Mouse (Mus musculus) ES-Bruce4 (cell line): ENCODE results near the gene Lgals12. TPM values are rescaled to one million over a fixed set of nuclear protein-coding genes. Genes with fewer than 3 reads are reported as not detected.
A peak's percentile ranks its signal among the peaks of the same experiment; 100 is the strongest.

Experiments
- H3K27ac ChIP-seq: 2 replicates; pipeline ENCODE4 v1.5.1; 2012; ENCODE audit warnings: low read length, inconsistent platforms; ENCODE audit not compliant: insufficient read depth
- H3K27me3 ChIP-seq: 2 replicates; pipeline ENCODE4 v1.6.1; 2012; ENCODE audit warnings: mild to moderate bottlenecking, low read length, inconsistent platforms; ENCODE audit not compliant: control insufficient read depth, poor library complexity, insufficient read depth, severe bottlenecking
- H3K36me3 ChIP-seq: 2 replicates; pipeline ENCODE4 v1.6.1; 2012; ENCODE audit warnings: inconsistent platforms, mild to moderate bottlenecking, low read length, moderate library complexity; ENCODE audit not compliant: control insufficient read depth, poor library complexity, insufficient read depth, severe bottlenecking
- H3K4me1 ChIP-seq: one replicate; pipeline ENCODE4 v1.8.1; 2011; ENCODE audit warnings: low read length; ENCODE audit not compliant: control insufficient read depth, insufficient read depth
- H3K4me3 ChIP-seq: 2 replicates; pipeline ENCODE4 v1.5.1; 2011; ENCODE audit warnings: low read depth, mild to moderate bottlenecking, low read length
- H3K9ac ChIP-seq: 2 replicates; pipeline ENCODE4 v1.6.1; 2012; ENCODE audit warnings: low read depth, mild to moderate bottlenecking, inconsistent platforms; ENCODE audit not compliant: poor library complexity, severe bottlenecking
- H3K9me3 ChIP-seq: replicated peaks from 2 replicates; pipeline ENCODE4 v1.6.1; 2012; ENCODE audit warnings: mild to moderate bottlenecking, low read length, inconsistent platforms; ENCODE audit not compliant: control insufficient read depth, poor library complexity, insufficient read depth, severe bottlenecking
- CTCF ChIP-seq: IDR thresholded peaks from one replicate; pipeline ENCODE4 v1.8.1; 2011; ENCODE audit warnings: low read depth, low read length
- EP300 ChIP-seq: IDR thresholded peaks from 2 replicates; pipeline ENCODE4 v1.6.1; 2011; ENCODE audit warnings: low read depth, low read length; ENCODE audit not compliant: insufficient read depth
- POLR2A ChIP-seq: IDR thresholded peaks from one replicate; pipeline ENCODE4 v1.8.1; 2011; ENCODE audit warnings: low read length; ENCODE audit not compliant: insufficient read depth
- polyA plus RNA-seq: library from polyadenylated mRNA; stranded (reverse); fragments of >200 nt; gene quantifications from 2 replicates; pipeline ENCODE4 v1.2.4, GENCODE M21; 2011; ENCODE audit warnings: low read depth; ENCODE audit not compliant: missing spikeins, insufficient read depth, insufficient read length

Lgals12 gene
- polyA plus RNA-seq = 0.43 and 0.46 TPM in 2 replicates

GRCm38 (mm10) chr19:7606801-7607689 is at the start of gene Lgals12:
Gene Lgals12, minus strand, starts transcription at chr19:7607193.
- Histone ChIP-seq H3K4me3 (peak within 1 kb of the TSS; percentile 42), H3K9ac (no peak within 1 kb of the TSS), H3K27me3 (no peaks in the 10 kb centered on the region), H3K36me3 (no peaks in the 10 kb centered on the region), H3K9me3 (no peaks in the 10 kb centered on the region), H3K27ac (no peak within 1 kb of the TSS), H3K4me1 (peaks cover 3% of the 10 kb centered on the region)
- no peak for TF ChIP-seq EP300
- no peak for TF ChIP-seq POLR2A
- no peak for TF ChIP-seq CTCF

GRCm38 (mm10) chr19:7648913-7649666 is 42.1 kb upstream of the Lgals12 start:
- H3K4me1 ChIP-seq = no peaks in the 10 kb centered on the region
- H3K36me3 ChIP-seq = no peaks in the 10 kb centered on the region
- no peak overlapping the region for H3K27ac ChIP-seq
- no peaks in the 10 kb centered on the region for H3K9me3 ChIP-seq
- TF ChIP-seq EP300 (no peak), POLR2A (no peak), CTCF (no peak)
- no peak overlapping the region for H3K4me3 ChIP-seq
- no peaks in the 10 kb centered on the region for H3K27me3 ChIP-seq
- H3K9ac ChIP-seq = no peak overlapping the region

- H3K4me3 ChIP-seq = no peak overlapping the region
- H3K9ac ChIP-seq = no peak overlapping the region
- H3K36me3 ChIP-seq = no peaks in the 10 kb centered on the region
- no peaks in the 10 kb centered on the region; the same call in 1 of the 2 replicates for H3K27me3 ChIP-seq
- no peaks in the 10 kb centered on the region for H3K4me1 ChIP-seq
- H3K27ac ChIP-seq = no peak overlapping the region
- TF ChIP-seq EP300 (no peak), POLR2A (no peak), CTCF (no peak)
- H3K9me3 ChIP-seq = no peaks in the 10 kb centered on the region
These were observed 26.8 kb upstream of the Lgals12 start for GRCm38 (mm10) chr19:7633786-7634185.

GRCm38 (mm10) chr19:7633021-7633420 is 26.0 kb upstream of the Lgals12 start:
- Histone ChIP-seq H3K9ac (no peak overlapping the region), H3K27me3 (no peaks in the 10 kb centered on the region; the same call in 1 of the 2 replicates), H3K27ac (no peak overlapping the region), H3K36me3 (no peaks in the 10 kb centered on the region), H3K9me3 (no peaks in the 10 kb centered on the region), H3K4me1 (no peaks in the 10 kb centered on the region), H3K4me3 (no peak overlapping the region)
- TF ChIP-seq POLR2A = no peak
- no peak for TF ChIP-seq EP300
- no peak for TF ChIP-seq CTCF

- no peak overlapping the region for H3K4me3 ChIP-seq
- peak; percentile 40 for TF ChIP-seq CTCF
- TF ChIP-seq POLR2A = no peak
These were observed 10.7 kb upstream of the Lgals12 start for GRCm38 (mm10) chr19:7617696-7618095.

GRCm38 (mm10) chr19:7617085-7617484 is 10.1 kb upstream of the Lgals12 start:
- Histone ChIP-seq H3K4me1 (no peaks in the 10 kb centered on the region), H3K27me3 (no peaks in the 10 kb centered on the region)
- no peak for TF ChIP-seq POLR2A
- no peak for TF ChIP-seq EP300
- TF ChIP-seq CTCF = no peak

More at GRCm38 (mm10) chr19:7617696-7618095, 10.7 kb upstream of the Lgals12 start:
- H3K27me3 ChIP-seq = no peaks in the 10 kb centered on the region
- no peak overlapping the region for H3K9ac ChIP-seq
- H3K4me1 ChIP-seq = no peaks in the 10 kb centered on the region
- H3K27ac ChIP-seq = no peak overlapping the region
- no peaks in the 10 kb centered on the region for H3K9me3 ChIP-seq
- no peaks in the 10 kb centered on the region for H3K36me3 ChIP-seq

More at GRCm38 (mm10) chr19:7617085-7617484, 10.1 kb upstream of the Lgals12 start:
- Histone ChIP-seq H3K9ac (no peak overlapping the region), H3K9me3 (no peaks in the 10 kb centered on the region), H3K4me3 (no peak overlapping the region), H3K36me3 (no peaks in the 10 kb centered on the region), H3K27ac (no peak overlapping the region)
